Mouse (Mus musculus) forebrain, embryonic 12.5 days (tissue): ENCODE results near the gene E4f1. TPM values are rescaled to one million over a fixed set of nuclear protein-coding genes. Genes with fewer than 3 reads are reported as not detected.
A peak's percentile ranks its signal among the peaks of the same experiment; 100 is the strongest.
"Not testable (repeated sequence)": the region's sequence is repeated elsewhere in the genome, so short reads cannot be mapped to it uniquely, and the experiment has no call there.

ENCODE experiments used
- ATAC-seq: fragments of 200-750 bp; cut with Nextera tagmentation; 2 replicates; pipeline ENCODE4 v1.8.0; 2017; ENCODE audit warnings: moderate TSS enrichment; ENCODE audit not compliant: low FRiP score
- H3K27ac ChIP-seq: fragments of 300-500 bp; sonication (generic); 2 replicates; pipeline ENCODE4 v1.5.1; 2016; ENCODE audit warnings: mild to moderate bottlenecking
- H3K27me3 ChIP-seq: fragments of 300-500 bp; sonication (generic); 2 replicates; pipeline ENCODE4 v1.6.1; 2016; ENCODE audit warnings: mild to moderate bottlenecking
- H3K36me3 ChIP-seq: fragments of 300-500 bp; sonication (generic); replicated peaks from 2 replicates; pipeline ENCODE4 v1.6.1; 2016; ENCODE audit warnings: mild to moderate bottlenecking
- H3K4me1 ChIP-seq: fragments of 300-500 bp; sonication (generic); 2 replicates; pipeline ENCODE4 v1.6.1; 2016
- H3K4me2 ChIP-seq: fragments of 300-500 bp; sonication (generic); 2 replicates; pipeline ENCODE4 v1.6.1; 2016; ENCODE audit warnings: mild to moderate bottlenecking, moderate library complexity
- H3K4me3 ChIP-seq: fragments of 300-500 bp; sonication (generic); replicated peaks from 2 replicates; pipeline ENCODE4 v1.5.1; 2016; ENCODE audit warnings: mild to moderate bottlenecking
- H3K9ac ChIP-seq: fragments of 300-500 bp; sonication (generic); 2 replicates; pipeline ENCODE4 v1.6.1; 2016; ENCODE audit warnings: mild to moderate bottlenecking
- H3K9me3 ChIP-seq: fragments of 300-500 bp; sonication (generic); 2 replicates; pipeline ENCODE4 v1.6.1; 2016
- WGBS: fragments of 180-500 bp; shearing (Covaris S2); methylation state at CpG from one replicate; pipeline ENCODE4 v1.1.7; 2016; 5-methylcytosine and 5-hydroxymethylcytosine counted together
- polyA plus RNA-seq: library from polyadenylated mRNA; unstranded; fragments of >200 nt; fragmentation: Nextera tagmentation; extraction: Ambion mirVana; gene quantifications from 2 replicates; pipeline ENCODE4 v1.2.1, GENCODE M21; 2016

The E4f1 gene
- polyA plus RNA-seq, 1 experiment from 2014 or later: 34.1 TPM

GRCm38 (mm10) chr17:24469336-24469909 is 690 bp downstream of the E4f1 start:
- WGBS: 19% methylated on average over 7 of the region's 7 CpGs
- no peaks in the 10 kb centered on the region for H3K9me3 ChIP-seq
- H3K4me2 ChIP-seq: peak overlapping the region; percentile 83
- peak overlapping the region; percentile 89 for H3K4me3 ChIP-seq
- H3K4me1 ChIP-seq: peaks cover 28% of the 10 kb centered on the region
- H3K27ac ChIP-seq: peak overlapping the region; percentile 85
- no peak; the same call in 1 of the 2 replicates for ATAC-seq
- H3K9ac ChIP-seq: peak overlapping the region; percentile 95
- H3K27me3 ChIP-seq: no peaks in the 10 kb centered on the region
- peaks cover 8% of the 10 kb centered on the region for H3K36me3 ChIP-seq

- no peak overlapping the region for H3K9ac ChIP-seq
- no peaks in the 10 kb centered on the region for H3K9me3 ChIP-seq
- H3K4me1 ChIP-seq: peaks cover 26% of the 10 kb centered on the region
- no peak for ATAC-seq
- no peaks in the 10 kb centered on the region for H3K27me3 ChIP-seq
- H3K27ac ChIP-seq: no peak overlapping the region
- H3K4me2 ChIP-seq: no peak overlapping the region
- H3K4me3 ChIP-seq: no peak overlapping the region
- WGBS: 91% methylated on average over 5 of the region's 5 CpGs
- H3K36me3 ChIP-seq: peaks cover 2% of the 10 kb centered on the region; the same call in 1 of the 2 replicates
Measured at GRCm38 (mm10) chr17:24468636-24469246, 1.4 kb downstream of the E4f1 start.

- no peaks in the 10 kb centered on the region for H3K9me3 ChIP-seq
- no peaks in the 10 kb centered on the region for H3K4me1 ChIP-seq
- H3K27me3 ChIP-seq: no peaks in the 10 kb centered on the region
- H3K4me3 ChIP-seq: no peak overlapping the region
- H3K36me3 ChIP-seq: no peaks in the 10 kb centered on the region
- H3K9ac ChIP-seq: no peak overlapping the region
- no peak overlapping the region for H3K27ac ChIP-seq
- 58% methylated on average over 6 of the region's 6 CpGs for WGBS
- no peak overlapping the region for H3K4me2 ChIP-seq
- ATAC-seq: no peak
Measured at GRCm38 (mm10) chr17:24463374-24464133, 6.6 kb downstream of the E4f1 start.

GRCm38 (mm10) chr17:24462932-24463331 is 7.2 kb downstream of the E4f1 start:
- Histone ChIP-seq H3K9ac (no peak overlapping the region), H3K4me1 (no peaks in the 10 kb centered on the region), H3K27ac (no peak overlapping the region), H3K27me3 (no peaks in the 10 kb centered on the region), H3K4me2 (no peak overlapping the region), H3K9me3 (no peaks in the 10 kb centered on the region), H3K4me3 (no peak overlapping the region), H3K36me3 (no peaks in the 10 kb centered on the region)
- no peak for ATAC-seq
- WGBS: 86% methylated on average over 1 of the region's 1 CpGs

GRCm38 (mm10) chr17:24461580-24461979 is 8.5 kb downstream of the E4f1 start:
- Histone ChIP-seq H3K4me3 (no peak overlapping the region), H3K4me2 (no peak overlapping the region), H3K27me3 (no peaks in the 10 kb centered on the region), H3K36me3 (no peaks in the 10 kb centered on the region), H3K9me3 (no peaks in the 10 kb centered on the region), H3K9ac (no peak overlapping the region), H3K4me1 (no peaks in the 10 kb centered on the region), H3K27ac (no peak overlapping the region)
- no peak for ATAC-seq
- 60% methylated on average over 2 of the region's 2 CpGs for WGBS

- 47% methylated on average over 10 of the region's 10 CpGs for WGBS
Measured at GRCm38 (mm10) chr17:24455523-24456206, 14.4 kb downstream of the E4f1 start.

GRCm38 (mm10) chr17:24454756-24455522 is 15.2 kb downstream of the E4f1 start:
- under 1% methylated on average over 67 of the region's 67 CpGs for WGBS

More at GRCm38 (mm10) chr17:24455523-24456206, 14.4 kb downstream of the E4f1 start:
- not testable (repeated sequence) for H3K27ac ChIP-seq, H3K27me3 ChIP-seq, H3K9ac ChIP-seq, H3K9me3 ChIP-seq
- ATAC-seq: peak; percentile 3; the same call in 1 of the 2 replicates
- H3K36me3 ChIP-seq: peaks cover 12% of the 10 kb centered on the region
- H3K4me2 ChIP-seq: peak overlapping the region; percentile 39
- H3K4me3 ChIP-seq: 0 out of 2 replicates have a peak overlapping the region, but pooled peaks have one; percentile 75
- peaks cover 19% of the 10 kb centered on the region for H3K4me1 ChIP-seq

GRCm38 (mm10) chr17:24454218-24454755 is 15.8 kb downstream of the E4f1 start:
- ATAC-seq: no peak
- H3K9me3 ChIP-seq: no peaks in the 10 kb centered on the region
- H3K4me3 ChIP-seq: peak overlapping the region; percentile 75
- peaks cover 19% of the 10 kb centered on the region for H3K4me1 ChIP-seq
- WGBS: 10% methylated on average over 14 of the region's 14 CpGs
- H3K4me2 ChIP-seq: peak overlapping the region; percentile 55
- H3K9ac ChIP-seq: peak overlapping the region; percentile 86
- H3K27me3 ChIP-seq: no peaks in the 10 kb centered on the region
- H3K36me3 ChIP-seq: peaks cover 26% of the 10 kb centered on the region
- H3K27ac ChIP-seq: peak overlapping the region; percentile 90

More at GRCm38 (mm10) chr17:24454756-24455522, 15.2 kb downstream of the E4f1 start:
- peaks cover 19% of the 10 kb centered on the region for H3K4me1 ChIP-seq
- ATAC-seq: peak; percentile 94
- H3K36me3 ChIP-seq: peaks cover 19% of the 10 kb centered on the region
- H3K9ac ChIP-seq: peak overlapping the region; percentile 86
- H3K4me3 ChIP-seq: peak overlapping the region; percentile 75
- H3K9me3 ChIP-seq: no peaks in the 10 kb centered on the region
- H3K4me2 ChIP-seq: peak overlapping the region; percentile 55
- no peaks in the 10 kb centered on the region for H3K27me3 ChIP-seq
- peak overlapping the region; percentile 90 for H3K27ac ChIP-seq

- peaks cover 19% of the 10 kb centered on the region for H3K4me1 ChIP-seq
- no peak overlapping the region for H3K9ac ChIP-seq
- peaks cover 35% of the 10 kb centered on the region for H3K36me3 ChIP-seq
- H3K27ac ChIP-seq: no peak overlapping the region
- 86% methylated on average over 2 of the region's 2 CpGs for WGBS
- H3K4me3 ChIP-seq: no peak overlapping the region
- no peak for ATAC-seq
- H3K27me3 ChIP-seq: no peaks in the 10 kb centered on the region
- H3K9me3 ChIP-seq: no peaks in the 10 kb centered on the region
- peak overlapping the region; percentile 55 for H3K4me2 ChIP-seq
Measured at GRCm38 (mm10) chr17:24453372-24453771, 16.7 kb downstream of the E4f1 start.

- peaks cover 56% of the 10 kb centered on the region for H3K36me3 ChIP-seq
- 96% methylated on average over 6 of the region's 6 CpGs for WGBS
Measured at GRCm38 (mm10) chr17:24451220-24451619, 18.9 kb downstream of the E4f1 start.

GRCm38 (mm10) chr17:24449507-24449906 is 20.6 kb downstream of the E4f1 start:
- H3K36me3 ChIP-seq: peaks cover 73% of the 10 kb centered on the region
- H3K27me3 ChIP-seq: no peaks in the 10 kb centered on the region
- WGBS: 94% methylated on average over 6 of the region's 6 CpGs
- no peak for ATAC-seq
- H3K4me2 ChIP-seq: no peak overlapping the region
- H3K9ac ChIP-seq: no peak overlapping the region
- no peak overlapping the region for H3K27ac ChIP-seq
- H3K9me3 ChIP-seq: no peaks in the 10 kb centered on the region
- peaks cover 14% of the 10 kb centered on the region for H3K4me1 ChIP-seq
- H3K4me3 ChIP-seq: no peak overlapping the region

More at GRCm38 (mm10) chr17:24451220-24451619, 18.9 kb downstream of the E4f1 start:
- no peak for ATAC-seq
- no peak overlapping the region for H3K4me2 ChIP-seq
- H3K4me1 ChIP-seq: peaks cover 19% of the 10 kb centered on the region
- H3K9ac ChIP-seq: no peak overlapping the region
- H3K4me3 ChIP-seq: no peak overlapping the region
- H3K27me3 ChIP-seq: no peaks in the 10 kb centered on the region
- no peaks in the 10 kb centered on the region for H3K9me3 ChIP-seq
- H3K27ac ChIP-seq: no peak overlapping the region
